Mouse (Mus musculus) erythroblast, adult 5-6 weeks (primary cell): ENCODE measurements around the gene Myd88. TPM values are rescaled to one million over a fixed set of nuclear protein-coding genes. Genes with fewer than 3 reads are reported as not detected.
"Not testable (repeated sequence)": the region's sequence is repeated elsewhere in the genome, so short reads cannot be mapped to it uniquely, and the experiment has no call there.

Experiments used
- ATAC-seq: replicated peaks from 2 replicates; pipeline ENCODE4 v1.8.0; 2016; ENCODE audit warnings: moderate number of reproducible peaks, mild to moderate bottlenecking, moderate TSS enrichment, inconsistent platforms; ENCODE audit not compliant: poor library complexity, low FRiP score, severe bottlenecking
- total RNA-seq, 2 experiments: library from RNA; stranded (forward) in 1 of 2; stranded (reverse) in 1 of 2; fragments of 150-400 nt in 1 of 2; fragments of 200-764, 138-1000 nt in 1 of 2; gene quantifications; 2 replicates each; pipeline versions ENCODE4 v1.2.3 to v1.2.4; 2015 to 2017; ENCODE audit warnings: low replicate concordance in 2 of 2

Gene Myd88
- total RNA-seq (2015; ENCODE audit: low replicate concordance) (11.7 and 20.0 TPM in 2 replicates), total RNA-seq (2017; ENCODE audit: low replicate concordance) (5.1 and 8.5 TPM in 2 replicates)

DNA sequence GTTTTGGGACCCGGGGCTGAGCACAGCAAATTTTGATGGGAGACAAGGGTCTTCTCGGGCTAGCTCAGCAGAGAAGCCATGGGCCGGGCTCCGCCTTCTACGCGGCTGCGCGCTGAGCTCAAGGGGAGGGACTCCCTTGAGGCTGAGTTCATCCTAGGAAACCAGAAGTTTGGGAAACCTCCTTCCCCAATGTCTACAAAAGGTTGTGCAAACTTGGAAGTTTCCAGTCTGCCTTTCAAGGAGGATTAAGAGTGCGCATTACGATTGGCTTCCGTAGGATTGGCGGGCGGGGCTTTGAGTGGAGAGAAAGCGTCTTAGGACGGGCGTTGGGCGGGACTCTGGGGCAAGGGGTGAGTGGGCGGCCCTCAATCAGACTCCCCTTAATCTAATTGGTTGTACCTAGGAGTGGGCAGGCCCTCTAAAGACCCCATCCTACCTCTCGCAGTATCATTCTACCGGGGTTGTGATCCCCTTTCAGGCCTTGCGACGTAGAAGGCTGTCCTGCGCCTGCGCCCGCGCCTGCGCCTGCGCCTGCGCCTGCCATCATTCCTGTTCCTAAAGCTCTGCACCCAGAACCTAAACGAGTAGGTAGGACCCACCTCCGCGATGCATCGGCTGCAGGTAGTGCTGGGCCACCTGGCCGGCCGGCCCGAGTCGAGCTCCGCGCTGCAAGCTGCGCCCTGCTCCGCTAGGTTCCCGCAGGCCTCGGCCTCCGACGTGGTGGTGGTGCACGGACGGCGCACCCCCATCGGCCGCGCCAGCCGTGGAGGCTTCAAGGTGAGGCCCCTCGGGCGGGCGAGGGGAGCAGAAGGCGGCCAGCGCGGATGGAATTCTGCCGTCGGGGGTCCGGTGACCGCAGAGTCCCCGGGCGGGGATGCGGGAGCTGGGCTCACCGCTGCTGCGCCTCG lies at the start of gene Myd88:
Gene Myd88, minus strand, starts transcription at position 503 of the 908 bp plus-strand sequence.
- ATAC-seq: peak; percentile 81

GRCm38 (mm10) chr9:119390214-119390613 lies 49.0 kb upstream of the Myd88 start:
- ATAC-seq: no peak

- no peak for ATAC-seq
Measured at GRCm38 (mm10) chr9:119388956-119389355, 47.7 kb upstream of the Myd88 start.

DNA sequence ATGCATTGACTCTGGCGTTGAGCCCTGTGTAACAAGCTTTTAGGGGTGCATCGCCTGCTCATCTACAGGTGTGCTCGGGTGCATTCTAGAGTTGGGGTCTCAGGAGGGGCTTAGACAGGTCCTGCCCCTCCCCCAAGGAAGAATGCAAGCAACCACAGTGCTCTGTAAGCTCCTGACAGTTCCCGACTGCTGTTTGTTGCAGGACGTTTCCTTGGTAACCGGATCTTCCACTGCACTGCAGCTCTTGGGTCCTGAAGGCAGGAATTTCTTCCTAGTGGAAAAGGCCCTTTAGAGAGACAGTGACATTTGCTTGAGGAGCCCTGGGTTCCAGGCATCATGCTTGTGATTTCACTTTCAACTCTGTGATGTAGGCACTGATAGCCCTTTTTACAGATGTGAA lies 41.4 kb upstream of the Myd88 start:
- no peak for ATAC-seq

- ATAC-seq: no peak
Measured at GRCm38 (mm10) chr9:119378231-119378630, 37.0 kb upstream of the Myd88 start.

GRCm38 (mm10) chr9:119375556-119375955 lies 34.3 kb upstream of the Myd88 start:
- no peak for ATAC-seq

DNA sequence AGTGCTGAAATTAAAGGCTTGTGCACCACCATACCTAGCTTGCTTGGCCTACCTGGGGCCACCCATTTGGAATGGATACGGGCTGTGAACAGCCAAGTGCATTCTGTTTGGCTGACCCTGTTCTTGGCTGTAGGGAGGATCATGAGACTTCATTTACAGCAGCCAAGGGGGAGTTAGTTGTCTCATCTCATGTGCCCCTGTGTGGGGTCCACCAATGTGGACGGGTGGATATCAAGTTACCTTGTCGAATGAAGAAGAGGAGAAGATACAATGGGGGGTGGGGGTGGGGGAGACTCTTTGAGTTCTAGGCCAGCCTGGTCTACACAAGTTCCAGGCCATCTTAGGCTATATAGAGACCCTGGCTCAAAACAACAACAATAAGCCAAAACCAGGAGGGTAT lies 33.8 kb upstream of the Myd88 start:
- ATAC-seq: no peak

DNA sequence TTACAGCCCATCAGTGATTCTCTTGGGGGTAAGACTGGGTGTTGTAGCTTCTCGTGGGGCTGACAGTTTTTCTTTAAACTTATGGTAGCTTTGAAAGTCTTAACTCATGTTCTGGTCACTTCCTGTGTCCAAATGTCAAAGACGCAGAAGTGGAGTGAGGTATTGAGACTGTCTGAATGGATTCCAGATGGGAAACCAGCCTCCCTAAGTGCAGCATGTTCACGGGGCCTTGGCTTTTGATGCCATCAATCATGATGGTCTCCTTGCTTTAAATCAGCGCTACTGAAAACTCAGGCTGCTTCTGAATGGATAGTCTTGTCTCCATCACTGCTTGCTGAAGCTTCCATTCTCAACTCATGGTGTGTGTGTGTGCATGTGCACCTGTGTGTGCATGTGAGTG lies 30.0 kb upstream of the Myd88 start:
- no peak for ATAC-seq

- ATAC-seq: not testable (repeated sequence)
Measured at GRCm38 (mm10) chr9:119370770-119371169, 29.6 kb upstream of the Myd88 start.

- ATAC-seq: no peak
Measured at GRCm38 (mm10) chr9:119368367-119368766, 27.2 kb upstream of the Myd88 start.

DNA sequence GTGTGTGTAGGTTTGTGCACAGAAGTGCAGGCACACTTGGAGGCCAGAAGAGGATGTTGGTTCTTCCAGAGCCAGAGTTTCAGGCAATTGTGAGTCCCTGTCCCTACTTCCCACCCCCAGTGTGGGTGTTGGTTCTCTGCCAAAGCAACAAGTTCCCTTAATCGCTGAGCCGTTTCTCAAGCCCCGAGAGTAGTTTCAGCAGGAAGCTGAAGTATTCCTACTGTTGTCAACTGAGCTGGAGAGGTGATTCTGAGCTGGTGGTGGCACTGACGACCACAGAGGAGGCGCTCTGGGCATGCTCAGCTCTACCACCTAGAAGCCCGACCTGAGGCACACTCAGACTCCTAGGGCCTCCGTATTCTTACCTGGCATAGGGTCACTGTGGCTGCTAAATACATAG lies 24.1 kb upstream of the Myd88 start, which contains the start of gene Slc22a14:
Gene Slc22a14, minus strand, starts transcription at position 270 of the 400 bp plus-strand sequence.
- ATAC-seq: no peak

DNA sequence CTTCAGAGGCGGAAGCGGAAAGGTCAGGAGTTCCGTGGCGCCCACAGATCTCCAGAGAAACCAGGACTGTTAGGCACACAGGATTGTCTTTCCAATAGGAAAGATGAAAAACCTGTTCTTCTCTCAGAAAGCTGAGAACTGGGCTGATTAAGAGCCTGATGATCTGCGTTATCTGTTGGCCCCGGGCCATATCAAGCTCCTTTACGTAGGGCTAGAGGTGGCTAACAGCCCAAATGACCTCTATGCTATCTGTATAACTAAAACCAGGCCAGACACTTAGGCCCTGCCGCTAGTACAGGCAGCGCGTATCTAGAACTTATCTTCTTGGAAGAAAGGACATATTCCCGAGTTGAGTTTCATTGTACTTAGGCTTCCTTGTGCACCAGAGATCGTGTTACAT lies 22.0 kb upstream of the Myd88 start:
- ATAC-seq: no peak

- no peak for ATAC-seq
Measured at GRCm38 (mm10) chr9:119361416-119361815, 20.2 kb upstream of the Myd88 start.

GRCm38 (mm10) chr9:119358058-119358429 lies 16.8 kb upstream of the Myd88 start:
- ATAC-seq: no peak

GRCm38 (mm10) chr9:119357331-119358057 lies 16.3 kb upstream of the Myd88 start, which contains the start of gene Xylb:
Xylb (plus strand) TSS chr9:119357381.
- peak; percentile 91 for ATAC-seq

DNA sequence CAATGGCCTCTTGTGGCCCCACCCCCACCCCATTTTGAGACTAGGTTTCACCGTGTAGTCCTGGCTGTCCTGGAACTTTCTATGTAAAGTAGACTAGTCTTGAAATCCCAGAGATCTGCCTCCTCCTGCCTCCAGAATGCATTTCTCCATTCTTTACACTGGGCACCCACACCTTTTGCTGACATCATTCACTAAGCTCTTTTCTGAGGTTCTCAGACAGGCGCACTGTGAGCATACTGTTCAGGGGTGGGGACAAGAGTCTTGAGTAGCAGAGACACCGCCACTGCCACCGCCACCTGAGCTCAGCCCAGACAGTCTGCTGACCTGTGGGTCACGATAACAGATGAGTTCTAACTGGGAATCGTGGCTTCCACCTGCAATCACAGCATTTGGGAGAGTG lies 14.7 kb upstream of the Myd88 start:
- ATAC-seq: no peak

GRCm38 (mm10) chr9:119353926-119354325 lies 12.7 kb upstream of the Myd88 start:
- no peak for ATAC-seq

- ATAC-seq: peak; percentile 79
Measured at GRCm38 (mm10) chr9:119352060-119352459, 10.8 kb upstream of the Myd88 start.

- ATAC-seq: no peak
Measured at GRCm38 (mm10) chr9:119350947-119351705, 9.9 kb upstream of the Myd88 start.

- ATAC-seq: no peak
Measured at GRCm38 (mm10) chr9:119350531-119350930, 9.3 kb upstream of the Myd88 start.
